Mouse (Mus musculus) spleen, adult 2 months (tissue): ENCODE results near the gene Ptprk.

Source experiments
- CTCF ChIP-seq: fragments of 200-500 bp; IDR thresholded peaks from 2 replicates; pipeline ENCODE4 v1.5.1; 2011; ENCODE audit warnings: mild to moderate bottlenecking, inconsistent platforms; ENCODE audit not compliant: insufficient read depth, insufficient read length, insufficient replicate concordance; ENCODE audit errors: extremely low read depth
- POLR2A ChIP-seq: fragments of 200-500 bp; IDR thresholded peaks from 2 replicates; pipeline ENCODE4 v1.6.1; 2011; ENCODE audit warnings: low read depth, low read length, inconsistent platforms

DNA sequence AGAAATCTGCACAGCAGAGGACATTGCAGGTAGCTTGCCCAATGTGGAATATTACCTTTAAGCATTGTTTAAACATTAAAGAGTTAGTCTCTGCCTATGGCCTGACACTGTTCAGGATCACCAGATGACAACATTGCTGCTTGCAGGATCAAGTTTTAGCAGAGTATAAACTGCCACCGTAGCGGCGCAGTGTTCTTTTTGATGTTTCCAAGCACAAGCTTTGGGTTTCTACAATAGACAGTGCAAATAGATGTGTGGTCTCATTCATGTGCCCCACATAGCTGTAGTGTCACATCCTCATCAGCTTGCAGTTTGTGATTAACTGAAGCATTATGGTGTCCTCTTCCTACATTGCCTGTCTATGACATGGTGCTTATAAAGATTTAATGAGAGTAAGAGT lies 522.3 kb downstream of the Ptprk start:
- TF ChIP-seq POLR2A (no peak), CTCF (no peak)
